9 mouse cellular contexts compared by ENCODE assay signal in genomic region chr17:73302104-73302503, GRCm38 (mm10).
DNase-seq lines count a peak whose midpoint lies in the region; ATAC-seq and TF ChIP-seq lines count a peak whose summit lies in the region.
"Had no signal": no experiment of that assay in that cellular context is flagged by ENCODE, and none has a peak within 500 bp of the region (broad histone marks: within the 10 kb centered on the region; RNA-seq: fewer than 3 reads in every experiment).

No protein-coding gene starts in this region.

- no peaks in the 10 kb centered on the region for H3K36me3 ChIP-seq in hindbrain, embryonic 10.5 days
- H3K36me3 ChIP-seq in lung, embryonic 15.5 days, result no peaks in the 10 kb centered on the region
- H3K36me3 ChIP-seq in thymus, adult 2 months (ENCODE audit: control insufficient read depth, insufficient read depth, low read length), result no peaks in the 10 kb centered on the region

- TF ChIP-seq CTCF in thymus, adult 2 months (IDR thresholded peaks at IDR 0.05; ENCODE audit: borderline replicate concordance, control insufficient read depth, extremely low read depth, insufficient read depth, low read length, poor library complexity), result peak; percentile 94

- no peak overlapping the region for H3K4me3 ChIP-seq in hindbrain, embryonic 10.5 days
- H3K4me3 ChIP-seq in lung, embryonic 15.5 days, result no peak overlapping the region
- H3K4me3 ChIP-seq in thymus, adult 2 months (ENCODE audit: control insufficient read depth, insufficient read depth, low read length), result no peak overlapping the region

- TF ChIP-seq POLR2A in thymus, adult 2 months (IDR thresholded peaks at IDR 0.05; ENCODE audit: control insufficient read depth, extremely low read depth, insufficient read depth, low read length, poor library complexity), result no peak

- no peak overlapping the region for H3K27ac ChIP-seq in hindbrain, embryonic 10.5 days
- H3K27ac ChIP-seq in lung, embryonic 15.5 days, result no peak overlapping the region
- H3K27ac ChIP-seq in thymus, adult 2 months (ENCODE audit: control insufficient read depth, insufficient read depth, low read length), result no peak overlapping the region

- WGBS in hindbrain, embryonic 10.5 days, result 10% methylated on average over 10 of the region's 10 CpGs
- WGBS in lung, embryonic 15.5 days, result 3% methylated on average over 10 of the region's 10 CpGs
- 9% methylated on average over 10 of the region's 10 CpGs for WGBS in thymus, adult 2 months

- peak; percentile 28; the same call in 1 of the 2 replicates for ATAC-seq in lung, embryonic 15.5 days (ENCODE audit: borderline replicate concordance, extremely low read depth, low FRiP score, low TSS enrichment)

- no peak overlapping the region for H3K9ac ChIP-seq in lung, embryonic 15.5 days

- peak; percentile 66 for DNase-seq in MEL-GATA-1-ER (ENCODE audit: extremely low read depth, low read depth)
- peak; percentile 73 to 79 for DNase-seq in cerebellum, adult 18-20 months
- peak; percentile 86 for DNase-seq in forelimb bud, embryonic 11.5 days (ENCODE audit: low read depth, low spot score)
- DNase-seq in hindbrain, embryonic 10.5 days (ENCODE audit: low spot score), result peak; percentile 82
- peak; percentile 46 to 78 for DNase-seq in layer of hippocampus, adult 8-10 months (ENCODE audit: low spot score in 2 of 2)
- peak; percentile 46 for DNase-seq in ovary, adult 18-20 months (ENCODE audit: low spot score)
- DNase-seq in thymus, adult 2 months, result peak; percentile 85

- peaks cover 28% of the 10 kb centered on the region for H3K4me1 ChIP-seq in hindbrain, embryonic 10.5 days (replicated peaks)
- H3K4me1 ChIP-seq in lung, embryonic 15.5 days, result 0 out of 2 replicates have a peak, but pooled peaks cover 8% of the 10 kb centered on the region
- H3K4me1 ChIP-seq in thymus, adult 2 months (replicated peaks; ENCODE audit: control insufficient read depth, insufficient read depth, low read length), result peaks cover 20% of the 10 kb centered on the region

- no peak overlapping the region for H3K4me2 ChIP-seq in lung, embryonic 15.5 days

- peaks cover 12% of the 10 kb centered on the region; the same call in 1 of the 2 replicates for H3K27me3 ChIP-seq in hindbrain, embryonic 10.5 days (ENCODE audit: insufficient read depth, poor library complexity, severe bottlenecking)
- H3K27me3 ChIP-seq in lung, embryonic 15.5 days, result peaks cover 30% of the 10 kb centered on the region
- no peaks in the 10 kb centered on the region for H3K27me3 ChIP-seq in thymus, adult 2 months (ENCODE audit: control insufficient read depth, insufficient read depth, low read length)

- no peaks in the 10 kb centered on the region for H3K9me3 ChIP-seq in hindbrain, embryonic 10.5 days
- H3K9me3 ChIP-seq in lung, embryonic 15.5 days, result no peaks in the 10 kb centered on the region
- H3K9me3 ChIP-seq: megakaryocyte, embryonic 14.5 days had no signal
